Mouse (Mus musculus) forelimb bud, embryonic 11.5 days (tissue): Measurements from ENCODE around the gene Slc12a5.

ENCODE experiments used
- DNase-seq: peaks from one replicate; pipeline ENCODE4 v3.0.0-alpha.2; 2012; ENCODE audit warnings: low read depth, low spot score

Gene Slc12a5

DNA sequence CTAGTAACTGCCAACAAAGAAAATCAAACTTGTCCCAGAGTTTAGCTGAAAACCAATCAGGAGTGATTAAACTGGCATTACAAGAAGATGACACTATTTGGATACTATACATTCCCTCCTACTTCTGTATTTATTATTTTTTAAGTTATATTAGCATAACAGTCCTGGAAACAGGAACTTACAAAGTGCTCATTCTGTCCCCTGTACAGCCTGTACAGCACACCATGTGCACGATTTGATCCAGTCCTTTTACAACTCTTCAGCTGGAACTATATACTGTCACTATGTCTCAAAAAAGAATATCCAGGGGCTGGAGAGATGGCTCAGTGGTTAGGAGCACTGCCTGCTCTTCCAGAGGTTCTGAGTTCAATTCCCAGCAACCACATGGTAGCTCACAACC is 66.6 kb downstream of the Slc12a5 start:
- no peak for DNase-seq

DNA sequence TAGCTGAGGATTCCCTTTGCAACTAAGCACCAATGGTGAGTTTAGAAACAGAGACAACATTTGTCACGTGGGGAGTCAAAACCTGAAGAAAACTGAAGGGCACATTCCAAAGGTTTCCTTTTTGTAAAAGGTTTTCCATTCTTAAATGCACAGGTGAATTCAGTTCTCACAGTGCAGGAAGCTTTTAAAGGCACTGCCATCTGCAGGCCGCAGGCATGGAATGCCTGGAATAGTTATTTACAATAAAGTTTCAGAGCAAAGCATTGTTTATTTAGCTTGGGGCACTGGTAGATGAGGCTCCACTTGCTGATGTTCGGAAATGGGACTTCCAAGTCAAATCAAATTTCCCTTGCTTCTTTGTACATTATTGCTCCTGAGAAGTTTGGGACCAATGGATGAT is 71.9 kb downstream of the Slc12a5 start:
- no peak for DNase-seq

DNA sequence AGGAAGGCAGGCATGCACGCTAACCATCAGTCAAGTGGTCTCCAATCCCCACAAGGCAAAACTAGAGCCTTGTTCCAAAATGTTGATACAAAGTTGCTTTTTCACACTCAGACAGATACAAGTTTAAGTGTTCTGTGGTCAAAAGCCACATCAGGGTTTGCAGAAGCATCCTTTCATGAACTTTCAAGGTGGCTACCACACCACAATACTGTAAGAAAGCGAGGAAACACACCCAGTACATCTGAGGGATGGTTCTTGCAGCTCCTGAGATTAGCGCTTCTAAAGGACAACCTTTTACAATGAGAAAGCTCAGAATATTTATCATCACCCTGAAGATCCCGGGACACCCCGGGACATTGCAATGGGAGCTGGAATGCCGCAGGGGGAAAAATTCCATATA is 72.7 kb downstream of the Slc12a5 start:
- no peak for DNase-seq

DNA sequence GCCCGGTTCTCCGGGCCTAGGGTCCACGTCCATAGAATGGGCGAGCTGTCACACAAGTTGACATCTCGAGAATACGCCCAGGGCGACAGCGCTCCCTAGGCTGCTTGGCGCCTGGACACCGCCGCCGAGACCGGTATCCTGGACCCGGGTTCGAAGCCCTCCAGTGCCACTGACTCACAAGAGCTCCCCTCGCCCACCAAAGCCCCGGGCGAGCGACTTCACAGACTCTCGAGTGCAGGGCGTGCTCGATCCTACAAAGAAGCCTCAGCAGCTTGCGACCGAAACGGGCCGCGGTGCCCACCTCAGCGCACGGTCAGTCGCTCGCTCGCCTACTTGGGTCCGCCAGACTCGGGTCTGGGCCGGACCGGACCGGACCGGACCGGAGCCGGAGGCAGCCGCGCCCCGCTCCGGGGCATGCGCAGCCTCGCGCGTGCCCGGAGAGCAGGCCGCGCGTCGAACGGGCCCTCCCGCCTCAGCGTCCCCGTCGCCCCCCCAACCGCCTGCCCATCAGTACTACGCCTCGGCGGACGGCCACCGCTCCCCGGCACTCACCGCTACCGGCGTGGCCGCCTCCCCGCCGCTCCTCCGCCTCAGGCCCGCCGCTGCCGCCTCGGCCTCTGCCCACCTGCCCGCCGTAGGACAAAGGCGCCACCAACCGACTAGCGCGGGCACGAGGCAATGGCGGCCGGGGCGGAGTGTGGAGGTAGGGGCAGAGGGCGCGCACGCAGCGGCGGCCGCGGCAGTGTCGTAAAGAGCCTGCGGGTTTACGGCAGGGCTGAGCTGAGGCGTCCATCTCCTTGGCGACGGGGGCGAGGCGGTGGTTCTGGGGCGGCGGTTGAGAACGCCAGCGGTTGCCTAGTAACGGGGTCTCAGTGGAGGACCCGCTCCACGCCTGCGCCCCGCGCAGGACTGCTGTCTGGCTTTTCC is 73.8 kb downstream of the Slc12a5 start, which contains the start of gene Ncoa5:
Ncoa5 (minus strand) TSS at position 737 of the 927 bp plus-strand sequence.
- peak; percentile 97 for DNase-seq

DNA sequence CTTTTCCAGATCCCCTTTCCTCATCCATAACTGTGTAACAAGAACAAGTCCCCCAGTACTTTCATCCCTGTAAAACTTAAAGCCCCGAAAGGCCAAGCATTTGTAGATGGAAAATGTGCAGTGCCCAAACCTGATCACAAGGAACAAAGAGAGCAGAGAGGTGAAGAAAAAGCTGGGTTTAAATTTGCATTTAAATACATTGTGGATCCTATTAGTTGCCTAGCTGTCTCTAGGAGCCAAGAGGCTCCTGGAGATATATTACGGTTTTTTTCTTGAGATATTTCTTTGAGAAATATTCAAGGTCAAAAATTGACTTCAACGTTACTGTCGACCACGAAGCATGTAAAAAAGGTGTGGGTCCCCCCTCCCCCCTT is 74.4 kb downstream of the Slc12a5 start:
- DNase-seq = no peak

DNA sequence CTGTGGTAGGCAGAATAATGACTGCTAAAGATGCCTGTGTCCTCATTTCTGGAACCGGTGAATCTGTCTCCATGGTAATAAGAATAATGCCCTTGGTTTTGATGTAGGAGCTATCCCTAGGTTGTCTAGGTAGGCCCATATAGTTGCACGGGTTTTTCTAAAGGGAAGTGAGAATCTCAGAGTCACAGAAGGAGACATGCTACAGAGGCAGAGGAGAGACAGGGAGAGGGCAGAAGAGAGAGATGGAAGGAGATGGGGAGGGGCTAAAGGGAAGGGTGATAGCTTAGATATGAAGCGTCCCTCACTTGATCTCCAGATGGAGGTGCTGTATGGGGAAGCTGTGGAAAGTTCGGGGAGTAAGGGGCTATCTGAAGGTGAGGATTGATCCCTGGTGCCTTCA is 76.8 kb downstream of the Slc12a5 start:
- DNase-seq = no peak

DNA sequence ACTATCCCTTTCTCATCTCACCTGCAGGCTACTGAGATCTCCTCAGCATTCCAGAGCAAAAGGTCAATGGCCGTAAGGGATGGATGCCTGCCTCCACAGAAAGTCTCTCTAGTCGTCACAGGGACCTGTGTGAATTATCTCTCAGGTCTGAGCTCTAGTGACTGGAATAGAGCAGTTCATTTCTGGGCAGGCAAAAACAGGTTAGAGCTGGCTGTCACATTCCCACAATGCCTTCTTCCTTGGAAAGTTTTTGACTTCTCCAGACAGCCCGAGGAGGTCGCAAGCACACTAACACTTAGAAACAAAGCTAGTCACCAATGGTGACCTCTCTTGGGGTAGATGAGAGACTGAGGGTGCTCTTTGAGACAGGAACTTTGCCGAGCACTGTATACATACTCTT is 81.5 kb downstream of the Slc12a5 start:
- no peak for DNase-seq

DNA sequence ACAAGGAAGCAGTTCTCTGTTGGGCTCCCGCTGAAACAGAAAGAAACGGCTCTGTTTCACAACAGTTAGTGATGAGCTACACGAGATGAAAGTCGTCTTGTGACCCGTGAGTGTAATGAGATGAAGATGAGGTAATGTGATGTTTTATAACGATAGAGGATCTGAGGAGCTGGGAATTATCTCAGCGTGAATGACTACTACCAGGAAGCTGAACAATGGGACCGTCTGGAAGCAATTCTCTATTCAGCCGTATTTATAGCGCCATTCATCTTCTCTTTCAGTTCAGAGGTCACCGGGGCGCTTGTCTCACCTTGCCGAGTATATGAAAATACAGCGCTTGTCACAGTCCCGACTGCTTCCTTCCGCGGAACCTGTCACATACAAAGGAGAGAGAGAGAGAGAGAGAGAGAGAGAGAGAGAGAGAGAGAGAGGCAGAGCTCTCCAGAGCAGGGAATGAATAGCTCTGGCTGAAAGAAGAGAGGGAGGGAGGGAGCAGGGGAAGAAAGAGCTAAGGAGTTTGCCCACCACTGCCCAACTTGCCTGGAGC is 82.6 kb downstream of the Slc12a5 start:
- peak; percentile 42 for DNase-seq

DNA sequence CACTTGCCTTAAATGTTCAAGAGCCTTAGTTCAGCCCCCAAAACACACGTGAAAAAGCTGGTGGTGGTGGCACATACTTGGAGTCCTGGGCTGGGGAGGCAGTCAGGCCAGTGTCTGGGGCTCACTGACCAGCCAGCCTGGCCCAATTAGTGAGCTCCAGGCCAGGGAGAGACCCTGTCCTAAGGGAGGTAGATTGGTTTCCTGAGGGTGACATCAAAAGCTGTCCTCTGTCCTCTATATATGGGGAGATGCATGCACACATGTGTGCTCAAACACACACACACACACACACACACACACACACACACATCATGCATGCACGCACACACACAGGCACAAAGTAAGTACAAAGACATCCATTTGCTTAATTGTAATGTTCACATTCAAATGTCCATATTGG is 83.1 kb downstream of the Slc12a5 start:
- no peak for DNase-seq

DNA sequence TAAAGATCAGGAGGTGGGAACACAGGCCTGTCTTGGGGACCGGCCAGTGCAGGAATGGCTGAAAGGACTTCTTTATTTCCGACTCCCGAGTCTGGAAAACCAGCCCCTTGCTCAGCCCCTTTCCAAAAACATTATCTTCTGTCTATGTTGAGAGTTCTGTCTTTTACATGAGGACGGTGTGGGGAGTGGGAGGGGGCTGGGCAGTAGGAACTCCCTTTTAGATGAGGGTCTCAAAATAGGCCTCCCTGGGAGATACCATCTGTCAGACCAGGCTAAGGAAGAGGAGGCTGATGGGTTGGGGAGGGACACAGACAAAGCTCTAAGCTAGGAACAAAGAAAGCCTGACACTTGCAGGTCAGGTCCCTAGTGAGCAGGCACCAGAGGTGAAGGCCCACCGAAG is 88.4 kb downstream of the Slc12a5 start:
- no peak for DNase-seq
